ENCODE assay signal across 8 mouse cellular contexts in the genomic region with DNA sequence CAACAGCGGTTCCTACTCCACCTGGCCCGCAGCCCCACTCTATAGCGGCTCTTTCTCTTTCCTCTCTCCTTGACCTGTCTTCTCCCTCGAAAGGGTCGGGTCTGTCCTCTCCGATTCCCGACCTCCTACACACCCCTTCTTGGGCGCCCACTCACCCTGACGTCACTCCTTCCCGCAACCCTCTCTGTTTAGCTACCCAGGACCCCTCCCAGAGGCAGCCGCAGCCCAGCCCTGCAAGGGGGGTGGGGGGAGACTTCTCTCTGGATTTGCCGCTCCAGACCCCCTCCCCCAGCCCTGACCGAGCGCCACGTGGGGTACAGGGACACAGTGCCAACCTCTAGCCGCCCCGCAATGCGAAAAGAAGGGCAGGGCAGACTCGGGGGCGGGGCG. TPM values are rescaled to one million over a fixed set of nuclear protein-coding genes. Genes with fewer than 3 reads are reported as not detected.
DNase-seq lines count a peak whose midpoint lies in the region; ATAC-seq and TF ChIP-seq lines count a peak whose summit lies in the region.

A gene (minus strand): TSS at position 180 of the 390 bp plus-strand sequence.

- H3K36me3 ChIP-seq in E14TG2a.4 (ENCODE audit: insufficient read depth, low read length): peaks cover 29% of the 10 kb centered on the region
- H3K36me3 ChIP-seq in forebrain, postnatal 0 days (ENCODE audit: insufficient read depth): peaks cover 26% of the 10 kb centered on the region
- H3K36me3 ChIP-seq in midbrain, postnatal 0 days (ENCODE audit: insufficient read depth, low read length): peaks cover 25% of the 10 kb centered on the region

- H3K9ac ChIP-seq in forebrain, postnatal 0 days: peak within 1 kb of the TSS; percentile 84
- H3K9ac ChIP-seq in midbrain, postnatal 0 days (replicated peaks; ENCODE audit: low read length, poor library complexity, severe bottlenecking): peak within 1 kb of the TSS; percentile 86

- DNase-seq in gastrocnemius, adult 2 months: no peak
- no peak for DNase-seq in gastrocnemius, adult 18-20 months (ENCODE audit: low spot score)
- peak; percentile 80 for DNase-seq in forebrain, postnatal 0 days
- DNase-seq in layer of hippocampus, postnatal 36 days: peak; percentile 65 to 72
- peak; percentile 75 for DNase-seq in midbrain, postnatal 0 days (ENCODE audit: low spot score)
- no peak for DNase-seq in adrenal gland, adult 18-20 months (ENCODE audit: low spot score in 2 of 2)

- peak within 1 kb of the TSS; percentile 96 for H3K4me2 ChIP-seq in forebrain, postnatal 0 days (ENCODE audit: low read depth)
- H3K4me2 ChIP-seq in midbrain, postnatal 0 days (ENCODE audit: low read depth, low read length, poor library complexity, severe bottlenecking): peak within 1 kb of the TSS; percentile 95

- H3K4me3 ChIP-seq in gastrocnemius, adult 2 months: peak within 1 kb of the TSS; percentile 71
- peak within 1 kb of the TSS; percentile 86 for H3K4me3 ChIP-seq in E14TG2a.4 (replicated peaks; ENCODE audit: low read length)
- peak within 1 kb of the TSS; percentile 65 for H3K4me3 ChIP-seq in forebrain, postnatal 0 days (ENCODE audit: low read depth, low read length)
- peak within 1 kb of the TSS; percentile 63 for H3K4me3 ChIP-seq in midbrain, postnatal 0 days (ENCODE audit: low read depth, low read length)

- no peak for TF ChIP-seq CTCF in gastrocnemius, adult 2 months (IDR thresholded peaks at IDR 0.05)
- no peak for TF ChIP-seq CTCF in E14TG2a.4 (conservative IDR thresholded peaks at IDR 0.05; ENCODE audit: low read length)
- no peak for TF ChIP-seq CTCF in forebrain, postnatal 0 days (IDR thresholded peaks at IDR 0.05; ENCODE audit: low read depth)
- no peak for TF ChIP-seq CTCF in midbrain, postnatal 0 days (IDR thresholded peaks at IDR 0.05)

- H3K27ac ChIP-seq in gastrocnemius, adult 2 months: no peak within 1 kb of the TSS
- peak within 1 kb of the TSS; percentile 93 for H3K27ac ChIP-seq in forebrain, postnatal 0 days (ENCODE audit: low read depth, low read length)
- H3K27ac ChIP-seq in midbrain, postnatal 0 days (ENCODE audit: low read depth, low read length): peak within 1 kb of the TSS; percentile 95

- peaks cover 56% of the 10 kb centered on the region for H3K4me1 ChIP-seq in E14TG2a.4 (replicated peaks; ENCODE audit: low read depth, low read length)
- H3K4me1 ChIP-seq in forebrain, postnatal 0 days (ENCODE audit: insufficient read depth): peaks cover 12% of the 10 kb centered on the region
- peaks cover 19% of the 10 kb centered on the region for H3K4me1 ChIP-seq in midbrain, postnatal 0 days (ENCODE audit: insufficient read depth, low read length)

- 1% methylated on average over 18 of the region's 21 CpGs for WGBS in forebrain, postnatal 0 days
- WGBS in midbrain, postnatal 0 days: under 1% methylated on average over 20 of the region's 21 CpGs

- H3K27me3 ChIP-seq in E14TG2a.4 (ENCODE audit: insufficient read depth, low read length): peaks cover 52% of the 10 kb centered on the region
- H3K27me3 ChIP-seq in forebrain, postnatal 0 days (ENCODE audit: insufficient read depth, low read length): no peaks in the 10 kb centered on the region
- no peaks in the 10 kb centered on the region for H3K27me3 ChIP-seq in midbrain, postnatal 0 days (ENCODE audit: insufficient read depth, low read length)

- ATAC-seq in forebrain, postnatal 0 days: peak; percentile 66
- peak; percentile 70 for ATAC-seq in midbrain, postnatal 0 days (ENCODE audit: low FRiP score)
- ATAC-seq in megakaryocyte-erythroid progenitor cell, adult 5-6 weeks (replicated peaks; ENCODE audit: low FRiP score, low TSS enrichment, poor library complexity, severe bottlenecking): no peak

- intact Hi-C loops in gastrocnemius, adult 2 months (cut with DNase I): loop anchor here (1.0 kb wide), 1 partner anchor 155 kb away; no protein-coding TSS in a partner anchor

- no peaks in the 10 kb centered on the region for H3K9me3 ChIP-seq in E14TG2a.4 (ENCODE audit: low read length)
- no peaks in the 10 kb centered on the region for H3K9me3 ChIP-seq in forebrain, postnatal 0 days (ENCODE audit: low read length)
- H3K9me3 ChIP-seq in midbrain, postnatal 0 days (ENCODE audit: low read length): no peaks in the 10 kb centered on the region

RNA-seq across cellular contexts. Expression of the gene that starts here (rescaled TPM):
- total RNA-seq in gastrocnemius, adult 2 months (2021): not detected
- not detected for total RNA-seq in gastrocnemius, adult 18-20 months (2021)
- 14.3 and 37.2 TPM in 2 replicates for total RNA-seq in forebrain, postnatal 0 days (2014; rRNA removed)
- polyA plus RNA-seq in forebrain, postnatal 0 days (2015; fragmentation: Nextera tagmentation; extraction: Ambion mirVana): 10.3 and 13.6 TPM in 2 replicates
- 10 to 100 TPM; 34.1 to 35.4 TPM for total RNA-seq in layer of hippocampus, postnatal 36 days (2021)
- total RNA-seq in midbrain, postnatal 0 days (2014; rRNA removed): 32.3 and 44.5 TPM in 2 replicates
- polyA plus RNA-seq in midbrain, postnatal 0 days (2015; fragmentation: Nextera tagmentation; extraction: Ambion mirVana): 16.2 and 17.6 TPM in 2 replicates
- not detected in 2 replicates for total RNA-seq in megakaryocyte-erythroid progenitor cell, adult 5-6 weeks (2014; fragmentation: Nextera tagmentation)
- total RNA-seq in megakaryocyte-erythroid progenitor cell, adult 5-6 weeks (2017): not detected in 2 replicates
- 1 to 10 TPM; 1.6 to 1.7 TPM for total RNA-seq in adrenal gland, adult 18-20 months (2021)

Comparison
In these comparisons a context has a peak if more than half of its experiments do, and no peak if none do; other contexts are left out.
1. DNase-seq: peak in forebrain, postnatal 0 days (single experiment), layer of hippocampus, postnatal 36 days (2 of 2) and midbrain, postnatal 0 days (single experiment); none in gastrocnemius, adult 2 months (single experiment), gastrocnemius, adult 18-20 months (single experiment) and adrenal gland, adult 18-20 months (0 of 2).
2. Peak in every context shown above with its lines, with median percentiles within 50 percentile points of each other: H3K4me3 ChIP-seq.